Mouse (Mus musculus) heart, adult 2 months (tissue): ENCODE measurements around the gene Baz2a. TPM values are rescaled to one million over a fixed set of nuclear protein-coding genes. Genes with fewer than 3 reads are reported as not detected.

Source experiments
- DNase-seq, 2 experiments: peaks; one replicate each; pipeline ENCODE4 v3.0.0; 2021
- H3K27ac ChIP-seq: fragments of 200-600 bp; 2 replicates; pipeline ENCODE4 v1.8.1; 2022
- H3K27me3 ChIP-seq: fragments of 200-500 bp; 2 replicates; pipeline ENCODE4 v1.6.1; 2012; ENCODE audit warnings: mild to moderate bottlenecking, low read length, inconsistent platforms, mixed read lengths; ENCODE audit not compliant: control insufficient read depth, insufficient read depth
- H3K36me3 ChIP-seq: fragments of 200-500 bp; 2 replicates; pipeline ENCODE4 v1.6.1; 2012; ENCODE audit warnings: low read length, inconsistent platforms; ENCODE audit not compliant: control insufficient read depth, insufficient read depth
- H3K4me1 ChIP-seq: fragments of 200-500 bp; 2 replicates; pipeline ENCODE4 v1.6.1; 2011; ENCODE audit warnings: low read length; ENCODE audit not compliant: control insufficient read depth, insufficient read depth
- H3K4me3 ChIP-seq: fragments of 200-600 bp; 2 replicates; pipeline ENCODE4 v1.8.1; 2022
- H3K79me2 ChIP-seq: fragments of 200-500 bp; replicated peaks from 2 replicates; pipeline ENCODE4 v1.6.1; 2012; ENCODE audit warnings: mild to moderate bottlenecking, inconsistent platforms, low read length, moderate library complexity, mixed read lengths; ENCODE audit not compliant: control insufficient read depth, insufficient read depth
- H3K9ac ChIP-seq: fragments of 200-500 bp; 2 replicates; pipeline ENCODE4 v1.6.1; 2012; ENCODE audit warnings: low read depth, mild to moderate bottlenecking, control low read depth, inconsistent platforms, low read length, mixed read lengths
- CTCF ChIP-seq: fragments of 200-600 bp; IDR thresholded peaks from 2 replicates; pipeline ENCODE4 v1.8.1; 2022; ENCODE audit warnings: antibody characterized with exemption, mild to moderate bottlenecking, moderate library complexity
- EP300 ChIP-seq: fragments of 200-500 bp; IDR thresholded peaks from 2 replicates; pipeline ENCODE4 v1.6.1; 2011; ENCODE audit warnings: low read depth, low read length, control low read depth; ENCODE audit not compliant: insufficient read depth
- POLR2A ChIP-seq: fragments of 200-500 bp; IDR thresholded peaks from 2 replicates; pipeline ENCODE4 v1.6.1; 2011; ENCODE audit warnings: mild to moderate bottlenecking, low read depth, low read length, control low read depth; ENCODE audit not compliant: insufficient read depth
- WGBS: fragments of 180-500 bp; shearing (Covaris S2); methylation state at CpG from one replicate; pipeline ENCODE4 v1.1.7; 2018; 5-methylcytosine and 5-hydroxymethylcytosine counted together
- intact Hi-C: fragments of 180-260 bp; cut with DNase I; formaldehyde crosslinking; loops from one replicate; pipeline ENCODE4 v1.15.1; 2025
- long read RNA-seq: library from polyadenylated mRNA; stranded (forward); transcript quantifications from one replicate; pipeline ENCODE4 v2.0.0, GENCODE M21; 2021
- polyA plus RNA-seq: library from polyadenylated mRNA; depleted of rRNA; stranded (reverse); fragments of >200 nt; gene quantifications from 2 replicates; pipeline ENCODE4 v1.2.3, GENCODE M21; 2012; rRNA removed
- total RNA-seq, 2 experiments: library from RNA; stranded (reverse); gene quantifications; 2 replicates each; pipeline ENCODE4 v1.2.3; 2021

Baz2a gene
- total RNA-seq = 10 to 100 TPM; 18.4 to 22.4 TPM
- polyA plus RNA-seq = 15.5 and 23.7 TPM in 2 replicates
- long read RNA-seq, partial matches to known transcripts = 4 of 5 reads
- long read RNA-seq, other reads (novel, unspliced or antisense) = 1 of 5 reads

DNA sequence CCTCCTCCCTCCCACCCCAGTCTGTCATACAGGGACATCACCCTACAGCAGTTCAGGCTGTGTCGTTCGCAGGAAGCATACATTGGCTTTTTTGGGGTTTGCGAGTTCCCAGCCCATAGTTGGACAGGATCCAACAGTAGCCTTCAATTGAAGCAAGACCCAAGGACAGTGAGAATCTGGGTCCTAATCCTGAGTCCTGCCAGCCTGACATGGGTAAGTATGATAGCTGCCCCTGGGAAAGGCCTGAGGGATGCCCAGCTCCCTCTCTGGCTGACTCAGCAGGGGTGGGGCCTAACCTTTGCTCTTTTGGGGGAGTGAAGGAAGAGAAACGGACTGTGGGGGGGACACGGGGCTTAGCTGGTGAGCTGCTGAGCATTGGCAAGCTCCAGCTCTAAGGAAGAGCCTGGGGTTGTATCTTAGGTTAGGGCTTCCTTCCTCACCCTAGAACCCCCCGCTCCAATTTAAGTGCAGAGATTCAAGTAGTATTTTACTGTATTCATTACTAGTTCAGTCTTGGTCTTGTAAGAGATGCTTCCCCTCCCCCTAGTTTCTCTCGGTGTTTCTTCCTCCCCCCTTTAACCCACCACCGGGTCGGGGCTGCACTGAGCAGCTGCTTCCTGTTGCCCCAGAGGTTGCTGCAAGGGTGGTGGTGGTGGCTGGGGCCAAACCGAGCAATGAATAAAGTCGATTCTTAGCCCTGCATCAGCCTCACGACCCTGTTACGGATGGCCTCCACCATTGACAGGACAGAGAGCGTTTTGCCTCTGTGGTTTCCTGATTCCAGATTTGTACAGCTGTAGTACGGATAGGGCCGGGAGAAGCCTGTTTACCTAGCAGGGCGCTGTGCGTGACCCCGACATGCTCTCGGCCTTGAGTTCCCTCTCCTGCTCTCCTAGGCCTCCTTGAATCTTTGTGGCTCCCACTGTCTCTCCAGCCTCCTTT lies at the start of gene Baz2a:
Gene Baz2a (plus strand): TSS at position 14 of the 942 bp plus-strand sequence.
- Histone ChIP-seq H3K4me1 (peaks cover 7% of the 10 kb centered on the region), H3K36me3 (peaks cover 31% of the 10 kb centered on the region), H3K4me3 (peak within 1 kb of the TSS; percentile 81), H3K27me3 (no peaks in the 10 kb centered on the region), H3K9ac (peak within 1 kb of the TSS; percentile 96), H3K27ac (peak within 1 kb of the TSS; percentile 91), H3K79me2 (no peaks in the 10 kb centered on the region)
- intact Hi-C loops = loop anchor here (2.0 to 10.0 kb wide), 2 partner anchors 95 to 403 kb away; partner anchors contain the start of genes Myl6 and Myl6b
- peak; percentile 72 to 76 for DNase-seq
- WGBS = under 1% methylated on average over 20 of the region's 20 CpGs
- TF ChIP-seq EP300 (no peak), POLR2A (peak; percentile 76)

GRCm38 (mm10) chr10:128041636-128042035 lies 49.7 kb upstream of the Baz2a start:
- peaks cover 12% of the 10 kb centered on the region for H3K79me2 ChIP-seq
- H3K4me3 ChIP-seq = no peak overlapping the region
- intact Hi-C loops = no loop called here
- TF ChIP-seq POLR2A = no peak
- no peak for TF ChIP-seq CTCF
- no peak for TF ChIP-seq EP300
- H3K36me3 ChIP-seq = peaks cover 56% of the 10 kb centered on the region
- 66% methylated on average over 4 of the region's 4 CpGs for WGBS
- H3K4me1 ChIP-seq = peaks cover 16% of the 10 kb centered on the region
- DNase-seq = no peak
- H3K27me3 ChIP-seq = no peaks in the 10 kb centered on the region
- H3K27ac ChIP-seq = no peak overlapping the region
- no peak overlapping the region for H3K9ac ChIP-seq

- WGBS = 88% methylated on average over 3 of the region's 3 CpGs
- no peak for TF ChIP-seq EP300
- no peak for TF ChIP-seq POLR2A
- no peak for TF ChIP-seq CTCF
- Histone ChIP-seq H3K27me3 (no peaks in the 10 kb centered on the region), H3K9ac (no peak overlapping the region), H3K27ac (no peak overlapping the region), H3K4me1 (peaks cover 16% of the 10 kb centered on the region), H3K4me3 (no peak overlapping the region), H3K36me3 (peaks cover 49% of the 10 kb centered on the region), H3K79me2 (peaks cover 12% of the 10 kb centered on the region)
- intact Hi-C loops = no loop called here
- DNase-seq = no peak
Measured at GRCm38 (mm10) chr10:128042466-128042865, 48.9 kb upstream of the Baz2a start.

GRCm38 (mm10) chr10:128043041-128043835 lies 48.1 kb upstream of the Baz2a start:
- intact Hi-C loops = no loop called here
- Histone ChIP-seq H3K4me1 (peaks cover 12% of the 10 kb centered on the region), H3K9ac (no peak overlapping the region; the same call in 1 of the 2 replicates), H3K79me2 (peaks cover 10% of the 10 kb centered on the region), H3K4me3 (no peak overlapping the region), H3K27me3 (no peaks in the 10 kb centered on the region), H3K27ac (no peak overlapping the region), H3K36me3 (peaks cover 44% of the 10 kb centered on the region)
- DNase-seq = peak in 1 of 2 experiments; percentile 28
- no peak for TF ChIP-seq CTCF
- no peak for TF ChIP-seq POLR2A
- no peak for TF ChIP-seq EP300
- 48% methylated on average over 3 of the region's 3 CpGs for WGBS

DNA sequence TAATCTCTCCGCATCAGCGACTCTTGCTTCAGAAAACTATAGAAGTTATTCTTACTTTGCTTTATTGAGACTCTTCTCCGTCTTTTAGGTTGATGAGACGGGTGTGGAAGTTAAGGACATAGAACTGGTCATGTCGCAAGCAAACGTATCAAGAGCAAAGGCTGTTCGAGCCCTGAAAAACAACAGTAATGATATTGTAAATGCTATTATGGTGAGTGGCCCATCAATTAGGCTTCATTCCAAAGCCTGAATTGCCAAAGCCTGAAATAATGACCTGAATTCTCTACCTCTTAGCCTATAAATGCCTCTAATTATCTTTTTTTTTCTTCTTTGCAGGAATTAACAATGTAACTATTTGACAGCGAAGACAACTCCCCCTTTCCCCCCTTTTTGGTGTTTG lies 43.2 kb upstream of the Baz2a start:
- 93% methylated on average over 8 of the region's 8 CpGs for WGBS
- H3K36me3 ChIP-seq = peaks cover 25% of the 10 kb centered on the region
- H3K27ac ChIP-seq = no peak overlapping the region
- H3K4me1 ChIP-seq = peaks cover 5% of the 10 kb centered on the region
- TF ChIP-seq CTCF (no peak), EP300 (no peak), POLR2A (no peak)
- DNase-seq = no peak
- intact Hi-C loops = no loop called here
- no peak overlapping the region for H3K4me3 ChIP-seq
- H3K79me2 ChIP-seq = no peaks in the 10 kb centered on the region
- no peak overlapping the region for H3K9ac ChIP-seq
- H3K27me3 ChIP-seq = no peaks in the 10 kb centered on the region
